Mouse (Mus musculus): Measurements from ENCODE around the gene Tgoln1. TPM values are rescaled to one million over a fixed set of nuclear protein-coding genes. Genes with fewer than 3 reads are reported as not detected.

Gene Tgoln1
- total and polyA plus RNA-seq, 2 experiments from 2014 or later, result 34.2 to 39.2 TPM

GRCm38 (mm10) chr6:72656053-72656442 is 39.2 kb upstream of the Tgoln1 start:
- no peaks in the 10 kb centered on the region for H3K27me3 ChIP-seq (ENCODE audit: insufficient read depth, low read length)
- no peak overlapping the region for H3K9ac ChIP-seq (replicated peaks; ENCODE audit: low read length, poor library complexity, severe bottlenecking)
- no peak for DNase-seq (ENCODE audit: low spot score)
- WGBS, result 89% methylated on average over 7 of the region's 7 CpGs
- H3K36me3 ChIP-seq (ENCODE audit: insufficient read depth, low read length), result no peaks in the 10 kb centered on the region
- ATAC-seq (ENCODE audit: low FRiP score), result no peak
- H3K9me3 ChIP-seq (ENCODE audit: low read length), result no peaks in the 10 kb centered on the region
- H3K4me2 ChIP-seq (ENCODE audit: low read depth, low read length, poor library complexity, severe bottlenecking), result no peak overlapping the region
- H3K4me1 ChIP-seq (ENCODE audit: insufficient read depth, low read length), result peaks cover 7% of the 10 kb centered on the region; the same call in 1 of the 2 replicates
- H3K27ac ChIP-seq (ENCODE audit: low read depth, low read length), result peak overlapping the region; percentile 71; the same call in 1 of the 2 replicates
- no peak overlapping the region for H3K4me3 ChIP-seq (ENCODE audit: low read depth, low read length)
- TF ChIP-seq CTCF (IDR thresholded peaks at IDR 0.05), result no peak

DNA sequence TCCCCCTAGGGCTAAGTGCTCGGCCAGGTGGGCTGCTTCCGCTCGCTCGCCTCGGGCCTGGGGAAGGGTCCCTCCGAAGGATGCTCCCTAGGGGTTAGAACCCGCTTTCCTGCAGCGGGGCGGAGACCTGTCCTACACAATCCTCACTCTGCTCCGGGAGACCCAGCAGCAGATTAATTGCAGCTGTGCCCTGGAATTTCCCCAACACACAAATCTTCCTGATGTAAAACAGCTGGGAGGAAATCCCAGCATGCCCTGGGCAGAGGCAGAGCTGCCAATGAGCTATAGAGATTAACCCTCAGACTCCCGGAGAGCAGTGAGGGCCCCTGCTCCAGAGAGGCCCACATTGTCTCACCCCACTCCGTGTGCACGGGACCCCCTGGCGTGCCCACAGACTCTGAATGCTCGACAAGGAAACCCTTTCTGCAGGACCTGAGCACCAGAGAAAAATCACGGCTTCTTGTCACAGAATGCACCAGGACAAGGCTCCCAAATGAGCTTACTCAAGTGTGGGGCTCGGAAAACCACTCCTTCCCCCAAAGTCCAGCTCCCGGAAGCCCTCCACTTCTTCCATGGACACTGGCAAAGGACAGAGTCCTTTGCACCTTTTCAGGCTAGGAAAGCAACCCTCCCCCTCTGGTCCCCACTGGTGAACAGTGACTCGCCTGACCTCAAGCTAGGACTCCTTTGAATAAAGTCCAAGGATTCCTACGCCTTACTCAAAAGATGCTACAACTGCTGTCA is 38.7 kb upstream of the Tgoln1 start:
- Histone ChIP-seq H3K27me3 (ENCODE audit: insufficient read depth, low read length) (no peaks in the 10 kb centered on the region), H3K27ac (ENCODE audit: low read depth, low read length) (peak overlapping the region; percentile 71), H3K9ac (replicated peaks; ENCODE audit: low read length, poor library complexity, severe bottlenecking) (0 out of 2 replicates have a peak overlapping the region, but pooled peaks have one; percentile 50), H3K4me1 (ENCODE audit: insufficient read depth, low read length) (peaks cover 7% of the 10 kb centered on the region; the same call in 1 of the 2 replicates), H3K4me2 (ENCODE audit: low read depth, low read length, poor library complexity, severe bottlenecking) (peak overlapping the region; percentile 58), H3K4me3 (ENCODE audit: low read depth, low read length) (peak overlapping the region; percentile 37), H3K36me3 (ENCODE audit: insufficient read depth, low read length) (no peaks in the 10 kb centered on the region), H3K9me3 (ENCODE audit: low read length) (no peaks in the 10 kb centered on the region)
- DNase-seq (ENCODE audit: low spot score) (peak; percentile 63), ATAC-seq (ENCODE audit: low FRiP score) (peak; percentile 81)
- no peak for TF ChIP-seq CTCF (IDR thresholded peaks at IDR 0.05)
- WGBS, result 26% methylated on average over 20 of the region's 20 CpGs

DNA sequence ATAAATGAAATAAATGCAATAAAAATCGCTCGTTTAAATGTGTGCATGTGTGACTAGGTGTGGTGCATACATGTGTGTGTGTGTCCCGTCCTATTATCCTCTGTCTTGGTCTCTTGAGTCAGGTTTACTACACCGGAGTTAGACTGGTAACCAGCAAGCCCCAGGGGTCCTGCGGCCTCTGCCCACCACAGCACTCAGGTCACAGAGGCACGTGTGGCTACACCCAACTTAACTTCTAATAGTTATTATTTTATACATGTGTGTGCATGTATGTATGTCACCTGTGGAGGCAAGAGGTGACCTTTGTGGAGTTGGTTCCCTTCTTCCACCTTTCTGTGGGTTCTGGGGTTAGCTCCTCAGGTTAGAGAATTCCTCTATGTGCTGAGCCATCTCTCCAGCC is 37.6 kb upstream of the Tgoln1 start:
- no peak for DNase-seq (ENCODE audit: low spot score)
- no peak for ATAC-seq (ENCODE audit: low FRiP score)
- H3K4me2 ChIP-seq (ENCODE audit: low read depth, low read length, poor library complexity, severe bottlenecking), result no peak overlapping the region
- H3K4me3 ChIP-seq (ENCODE audit: low read depth, low read length), result no peak overlapping the region
- no peak overlapping the region for H3K27ac ChIP-seq (ENCODE audit: low read depth, low read length)
- WGBS, result 92% methylated on average over 6 of the region's 6 CpGs
- peaks cover 7% of the 10 kb centered on the region; the same call in 1 of the 2 replicates for H3K4me1 ChIP-seq (ENCODE audit: insufficient read depth, low read length)
- H3K9me3 ChIP-seq (ENCODE audit: low read length), result no peaks in the 10 kb centered on the region
- no peaks in the 10 kb centered on the region for H3K36me3 ChIP-seq (ENCODE audit: insufficient read depth, low read length)
- H3K9ac ChIP-seq (replicated peaks; ENCODE audit: low read length, poor library complexity, severe bottlenecking), result no peak overlapping the region
- no peaks in the 10 kb centered on the region for H3K27me3 ChIP-seq (ENCODE audit: insufficient read depth, low read length)
- no peak for TF ChIP-seq CTCF (IDR thresholded peaks at IDR 0.05)

GRCm38 (mm10) chr6:72653419-72653818 is 36.6 kb upstream of the Tgoln1 start:
- no peak overlapping the region for H3K27ac ChIP-seq (ENCODE audit: low read depth, low read length)

GRCm38 (mm10) chr6:72650338-72650851 is 33.6 kb upstream of the Tgoln1 start:
- no peaks in the 10 kb centered on the region for H3K36me3 ChIP-seq (ENCODE audit: insufficient read depth, low read length)
- no peaks in the 10 kb centered on the region for H3K9me3 ChIP-seq (ENCODE audit: low read length)
- H3K4me2 ChIP-seq (ENCODE audit: low read depth, low read length, poor library complexity, severe bottlenecking), result no peak overlapping the region
- WGBS, result 78% methylated on average over 10 of the region's 10 CpGs
- H3K27me3 ChIP-seq (ENCODE audit: insufficient read depth, low read length), result no peaks in the 10 kb centered on the region
- ATAC-seq (ENCODE audit: low FRiP score), result no peak
- no peak overlapping the region for H3K9ac ChIP-seq (replicated peaks; ENCODE audit: low read length, poor library complexity, severe bottlenecking)
- H3K4me1 ChIP-seq (ENCODE audit: insufficient read depth, low read length), result peaks cover 3% of the 10 kb centered on the region; the same call in 1 of the 2 replicates
- TF ChIP-seq CTCF (IDR thresholded peaks at IDR 0.05), result no peak
- peak; percentile 33 for DNase-seq (ENCODE audit: low spot score)
- H3K4me3 ChIP-seq (ENCODE audit: low read depth, low read length), result no peak overlapping the region
- H3K27ac ChIP-seq (ENCODE audit: low read depth, low read length), result no peak overlapping the region

More at GRCm38 (mm10) chr6:72653419-72653818, 36.6 kb upstream of the Tgoln1 start:
- no peak for TF ChIP-seq CTCF (IDR thresholded peaks at IDR 0.05)
- H3K9ac ChIP-seq (replicated peaks; ENCODE audit: low read length, poor library complexity, severe bottlenecking), result no peak overlapping the region
- no peaks in the 10 kb centered on the region for H3K36me3 ChIP-seq (ENCODE audit: insufficient read depth, low read length)
- WGBS, result 55% methylated on average over 7 of the region's 7 CpGs
- H3K27me3 ChIP-seq (ENCODE audit: insufficient read depth, low read length), result no peaks in the 10 kb centered on the region
- H3K4me1 ChIP-seq (ENCODE audit: insufficient read depth, low read length), result peaks cover 7% of the 10 kb centered on the region; the same call in 1 of the 2 replicates
- DNase-seq (ENCODE audit: low spot score) (peak; percentile 62), ATAC-seq (ENCODE audit: low FRiP score) (0 out of 2 replicates have a peak, but pooled peaks have one; percentile 4)
- H3K4me3 ChIP-seq (ENCODE audit: low read depth, low read length), result no peak overlapping the region
- no peaks in the 10 kb centered on the region for H3K9me3 ChIP-seq (ENCODE audit: low read length)
- no peak overlapping the region for H3K4me2 ChIP-seq (ENCODE audit: low read depth, low read length, poor library complexity, severe bottlenecking)

DNA sequence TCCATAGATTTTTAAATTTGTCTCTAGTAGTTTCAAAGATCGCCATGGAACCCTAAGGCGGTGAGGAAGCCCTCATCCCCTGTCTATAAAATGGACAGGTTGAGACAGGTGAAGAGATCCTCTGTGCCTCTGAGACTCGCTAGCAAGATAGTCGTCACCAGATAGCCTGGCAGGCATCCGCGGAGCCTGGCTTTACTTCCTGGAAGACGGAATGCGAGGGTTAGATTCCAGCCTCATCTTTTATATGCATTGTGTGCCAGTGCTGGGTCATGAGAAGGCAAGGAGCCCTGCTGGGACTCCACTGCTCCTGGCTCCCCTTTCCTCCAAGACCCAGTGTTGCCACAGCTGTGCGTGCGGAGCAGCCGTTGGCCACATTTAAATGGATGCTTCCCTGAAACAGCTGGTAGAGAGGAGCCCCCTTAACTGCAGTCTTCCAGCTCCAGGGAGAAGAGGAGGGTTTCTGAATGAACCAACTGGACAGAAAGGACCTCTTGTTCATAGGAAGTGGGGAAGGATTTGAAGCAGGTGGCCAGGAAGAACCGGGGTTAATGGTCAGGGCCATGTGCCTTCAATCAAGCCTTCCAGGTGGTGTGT is 31.3 kb upstream of the Tgoln1 start:
- no peak overlapping the region for H3K4me2 ChIP-seq (ENCODE audit: low read depth, low read length, poor library complexity, severe bottlenecking)
- ATAC-seq (ENCODE audit: low FRiP score) (no peak), DNase-seq (ENCODE audit: low spot score) (no peak)
- WGBS, result 62% methylated on average over 12 of the region's 12 CpGs
- H3K9me3 ChIP-seq (ENCODE audit: low read length), result no peaks in the 10 kb centered on the region
- no peak overlapping the region for H3K27ac ChIP-seq (ENCODE audit: low read depth, low read length)
- no peaks in the 10 kb centered on the region for H3K4me1 ChIP-seq (ENCODE audit: insufficient read depth, low read length)
- no peaks in the 10 kb centered on the region for H3K36me3 ChIP-seq (ENCODE audit: insufficient read depth, low read length)
- H3K4me3 ChIP-seq (ENCODE audit: low read depth, low read length), result no peak overlapping the region
- no peak for TF ChIP-seq CTCF (IDR thresholded peaks at IDR 0.05)
- no peak overlapping the region for H3K9ac ChIP-seq (replicated peaks; ENCODE audit: low read length, poor library complexity, severe bottlenecking)
- H3K27me3 ChIP-seq (ENCODE audit: insufficient read depth, low read length), result no peaks in the 10 kb centered on the region
